Mouse (Mus musculus) left cerebral cortex, adult 8-10 months (tissue): ENCODE results near the gene 1600002K03Rik. TPM values are rescaled to one million over a fixed set of nuclear protein-coding genes. Genes with fewer than 3 reads are reported as not detected.
A peak's percentile ranks its signal among the peaks of the same experiment; 100 is the strongest.
"Not testable (repeated sequence)": the region's sequence is repeated elsewhere in the genome, so short reads cannot be mapped to it uniquely, and the experiment has no call there.

Experiments used
- DNase-seq, 2 experiments: peaks; one replicate each; pipeline ENCODE4 v3.0.0; 2022; ENCODE audit warnings: low spot score in 2 of 2
- total RNA-seq, 4 experiments: library from RNA; stranded (reverse); gene quantifications; 2 replicates each; pipeline ENCODE4 v1.2.4; 2022

The 1600002K03Rik gene
- total RNA-seq, 4 experiments from 2014 or later = 4.1 to 6.0 (median 5.5) TPM

DNA sequence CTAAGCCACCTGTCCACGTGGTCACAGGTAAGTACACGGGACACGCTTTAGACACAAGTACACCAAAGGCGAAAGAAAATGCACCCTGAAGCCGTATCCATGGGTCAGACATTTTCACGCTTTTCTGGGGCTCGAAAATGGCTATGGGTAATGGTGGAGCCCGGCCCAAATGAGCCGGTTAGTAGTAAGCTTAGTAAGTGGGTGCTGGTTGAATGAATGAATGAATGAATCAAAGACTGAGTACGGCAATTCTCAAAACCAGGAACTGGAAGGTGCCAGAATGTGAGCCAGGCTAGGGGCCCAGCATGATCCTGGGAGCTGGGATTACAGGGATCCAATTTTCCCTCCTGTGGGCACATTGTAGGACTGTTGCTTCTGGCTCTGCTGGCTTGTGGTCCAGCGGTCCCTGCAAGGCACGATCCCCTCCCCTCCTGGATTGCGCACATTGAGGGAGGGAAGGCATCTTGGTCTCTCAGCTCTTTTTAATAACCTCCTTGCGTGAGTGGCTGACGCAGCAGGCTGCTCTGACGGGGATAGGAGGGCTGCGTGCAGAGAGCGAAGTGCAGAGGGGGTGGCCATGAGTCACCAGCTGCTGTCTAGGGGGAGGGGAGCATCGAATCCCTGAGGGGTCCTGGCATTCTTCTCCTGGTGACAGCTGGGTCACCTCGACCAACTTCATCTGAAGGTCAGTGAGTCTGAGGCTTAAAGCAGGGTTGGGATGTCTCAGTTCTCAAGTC, 7.2 kb upstream of the 1600002K03Rik start, which contains the start of gene Cirbp:
Cirbp (plus strand) TSS at position 594 of the 737 bp plus-strand sequence.
- DNase-seq = peak in 1 of 2 experiments; percentile 71

DNA sequence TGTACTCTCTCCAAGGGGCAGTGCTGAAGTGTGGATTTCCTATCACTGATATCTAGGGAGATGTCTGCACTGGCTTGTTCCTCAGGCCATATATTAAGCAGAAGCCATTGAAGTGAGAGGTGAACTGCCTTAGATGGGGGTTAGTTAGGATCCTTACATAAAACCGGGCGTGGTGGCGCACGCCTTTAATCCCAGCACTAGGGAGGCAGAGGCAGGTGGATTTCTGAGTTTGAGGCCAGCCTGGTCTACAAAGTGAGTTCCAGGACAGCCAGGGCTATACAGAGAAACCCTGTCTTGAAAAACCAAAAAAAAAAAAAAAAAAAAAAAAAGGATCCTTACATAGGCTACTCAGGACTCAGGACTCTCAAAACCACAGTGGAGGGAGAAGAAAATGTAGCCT, 6.6 kb upstream of the 1600002K03Rik start:
- not testable (repeated sequence) for DNase-seq

DNA sequence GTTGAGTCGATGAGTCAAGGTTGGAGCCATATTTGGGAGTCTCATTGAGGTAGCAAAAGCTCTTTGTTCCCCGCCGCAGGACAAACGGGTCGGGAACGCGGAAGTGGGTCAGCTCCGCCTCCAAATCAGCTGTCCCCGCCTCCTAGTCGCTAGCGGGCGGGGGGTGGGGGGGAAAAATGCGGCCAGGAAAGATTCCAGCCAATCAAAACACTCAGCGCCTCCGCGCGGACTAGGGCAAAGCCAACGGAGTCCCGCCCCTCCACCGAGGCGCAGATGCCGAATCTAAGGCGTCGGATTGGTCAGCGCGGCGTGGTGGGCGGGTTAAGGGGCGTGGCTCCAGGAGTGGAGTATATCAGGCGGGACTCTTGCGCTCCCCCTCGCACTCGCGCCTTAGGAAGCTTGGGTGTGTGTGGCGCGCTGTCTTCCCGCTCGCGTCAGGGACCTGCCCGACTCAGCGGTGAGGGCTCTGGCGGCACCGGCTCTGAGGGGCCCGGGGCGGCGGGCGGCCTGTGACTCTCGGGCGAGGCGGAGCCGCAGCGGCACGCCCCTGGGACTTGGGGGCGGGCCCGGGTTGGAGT, 5.2 kb upstream of the 1600002K03Rik start:
- DNase-seq = peak; percentile 97 to 98

DNA sequence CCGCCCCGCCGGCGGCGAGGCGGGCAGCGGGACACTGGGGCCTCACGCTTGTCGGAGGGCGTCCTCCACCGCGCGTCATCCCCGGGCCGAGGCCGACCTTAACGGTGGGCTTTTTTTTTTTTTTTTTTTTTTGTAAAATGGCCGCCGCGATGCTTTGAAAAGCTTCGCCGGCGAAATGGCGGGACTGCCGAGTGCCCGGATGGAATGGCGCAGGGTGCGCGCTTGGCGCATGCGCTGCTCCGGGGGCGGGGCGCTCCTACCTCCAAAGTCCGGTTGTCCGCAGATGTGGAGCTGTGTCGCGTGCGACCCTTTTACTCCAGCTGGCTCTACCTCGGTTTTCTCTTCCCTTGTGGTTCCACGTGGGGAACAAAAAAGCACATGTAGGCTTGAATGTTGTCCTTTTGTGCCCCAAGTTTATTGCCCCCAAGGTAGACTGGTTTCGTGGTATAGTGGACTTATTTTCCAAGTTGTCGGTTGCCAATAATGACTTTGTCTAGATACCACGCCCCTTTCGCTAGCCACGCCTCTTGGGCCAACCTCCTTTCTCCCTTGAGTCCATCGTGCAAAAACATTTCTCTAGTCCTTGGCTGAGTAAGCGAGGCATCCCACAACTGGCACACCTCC, 4.6 kb upstream of the 1600002K03Rik start:
- DNase-seq = peak; percentile 90 to 91

DNA sequence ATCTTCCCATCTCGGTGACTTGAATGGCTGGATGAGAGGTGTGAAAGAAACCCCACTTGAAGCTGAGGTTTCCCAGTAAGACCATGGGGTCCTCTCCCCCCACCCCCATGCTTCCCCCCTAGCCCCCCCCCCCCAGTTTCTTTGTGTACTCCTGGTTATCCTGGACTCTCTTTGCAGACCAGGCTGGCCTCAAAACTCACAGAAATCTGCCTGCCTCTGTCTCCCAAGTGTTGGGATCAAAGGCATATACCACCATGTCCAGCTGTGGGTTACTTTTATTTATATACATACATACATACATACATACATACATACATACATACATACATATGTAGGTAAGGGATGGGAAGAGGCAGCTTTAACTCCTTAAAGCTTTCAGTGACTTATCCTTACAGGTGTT, 3.7 kb upstream of the 1600002K03Rik start:
- DNase-seq = no peak

DNA sequence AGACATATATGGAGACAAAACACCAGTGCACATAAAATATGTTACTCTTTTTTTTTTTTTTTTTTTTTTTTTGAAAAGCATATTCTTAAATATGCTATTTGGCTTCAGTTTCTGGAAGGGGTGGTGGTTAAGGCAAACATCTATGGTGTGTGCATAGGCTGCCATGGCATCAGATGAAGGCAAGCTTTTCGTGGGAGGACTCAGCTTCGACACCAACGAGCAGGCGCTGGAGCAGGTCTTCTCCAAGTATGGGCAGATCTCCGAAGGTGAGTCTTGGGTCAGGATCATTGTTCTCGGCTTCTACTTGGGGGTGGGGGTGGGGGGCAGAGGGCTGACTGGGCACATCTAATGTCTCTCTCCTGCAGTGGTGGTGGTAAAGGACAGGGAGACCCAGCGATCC, 3.1 kb upstream of the 1600002K03Rik start:
- DNase-seq = no peak

DNA sequence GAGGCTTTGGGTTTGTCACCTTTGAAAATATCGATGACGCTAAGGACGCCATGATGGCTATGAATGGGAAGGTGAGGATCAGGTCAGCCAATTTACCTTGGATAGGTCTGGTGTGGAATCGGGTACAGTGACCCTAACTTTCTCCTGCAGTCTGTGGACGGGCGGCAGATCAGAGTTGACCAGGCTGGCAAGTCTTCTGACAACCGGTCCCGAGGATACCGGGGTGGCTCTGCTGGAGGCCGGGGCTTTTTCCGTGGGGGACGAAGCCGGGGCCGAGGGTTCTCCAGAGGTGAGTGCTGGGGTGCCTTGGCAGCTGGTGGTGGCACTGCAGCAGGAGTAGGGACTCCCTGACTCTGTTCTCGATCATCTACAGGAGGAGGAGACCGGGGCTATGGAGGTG, 2.7 kb upstream of the 1600002K03Rik start:
- DNase-seq = no peak

DNA sequence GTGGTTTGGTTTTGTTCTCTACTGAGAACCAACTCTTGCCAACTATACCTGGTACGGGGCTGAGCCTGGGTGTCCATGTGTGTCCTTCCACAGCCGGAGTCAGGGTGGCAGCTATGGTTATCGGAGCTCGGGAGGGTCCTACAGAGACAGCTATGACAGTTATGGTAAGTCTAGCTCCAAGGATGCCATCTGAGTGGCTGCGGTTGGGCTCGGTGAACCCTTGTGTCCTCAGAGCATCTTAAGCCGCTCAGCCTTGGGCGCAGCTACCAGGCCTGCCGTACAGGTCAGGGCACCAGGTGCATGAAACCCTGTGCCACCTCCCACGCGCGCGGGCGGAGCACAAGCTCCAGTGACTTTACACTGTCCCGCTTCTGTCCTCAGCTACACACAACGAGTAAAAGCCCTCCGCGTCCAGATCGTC, 2.1 kb upstream of the 1600002K03Rik start:
- no peak for DNase-seq

DNA sequence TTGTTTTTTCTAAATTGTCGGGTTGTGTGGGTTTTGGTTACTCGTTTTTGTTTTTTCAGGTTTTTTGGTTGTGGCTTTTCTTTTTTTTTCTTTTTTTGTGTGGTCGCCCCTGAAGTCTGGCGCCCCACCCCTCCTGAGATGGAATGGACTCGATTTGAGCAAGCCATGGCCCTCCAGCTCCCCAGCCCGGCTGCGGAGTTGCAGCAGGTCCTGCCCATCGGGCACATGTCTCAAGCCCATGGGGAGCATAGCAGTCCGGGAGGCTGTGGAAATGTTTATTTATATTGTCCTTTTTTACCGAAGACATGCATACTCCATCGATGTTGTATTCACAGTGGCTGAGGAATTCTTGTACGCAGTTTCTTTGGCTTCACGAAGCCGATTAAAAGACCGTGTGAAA, 1.5 kb upstream of the 1600002K03Rik start:
- no peak for DNase-seq

DNA sequence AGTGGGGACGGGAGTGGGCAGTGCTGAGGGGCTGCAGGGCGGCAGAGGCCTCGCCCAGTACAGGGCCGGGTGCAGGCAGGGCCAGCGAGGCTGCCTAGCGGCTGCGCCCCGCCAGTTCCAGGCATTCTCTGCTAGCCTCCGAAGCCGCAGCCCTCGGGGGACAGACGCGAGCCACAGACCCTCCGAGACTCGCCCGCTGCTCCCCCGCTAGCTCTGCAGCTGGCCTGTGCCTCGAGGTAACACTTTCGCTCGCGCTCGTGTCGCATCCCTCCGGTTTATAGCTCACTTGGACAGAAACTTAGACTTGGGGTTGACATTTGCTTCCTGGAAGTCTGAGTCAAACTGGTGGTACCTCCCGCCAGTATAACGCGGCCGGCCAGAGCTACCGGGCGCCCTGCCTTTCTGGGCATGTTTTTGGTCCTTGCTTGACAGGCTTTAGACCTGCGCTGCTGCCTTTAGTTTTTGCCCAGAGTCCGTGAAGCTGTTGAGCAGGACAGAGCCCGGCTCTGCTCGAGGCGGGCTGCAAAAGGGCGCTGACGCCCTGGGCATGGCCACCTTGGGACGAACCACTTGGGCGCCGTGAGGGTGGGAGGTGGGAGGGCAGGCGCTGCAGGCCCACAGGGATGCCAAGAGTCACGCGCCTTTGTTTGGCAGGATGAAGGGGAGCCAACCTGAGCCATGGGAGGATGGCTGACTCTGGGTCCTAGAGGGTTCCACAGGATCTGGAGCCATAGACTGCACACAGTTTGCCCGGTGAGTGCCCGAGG, 801 bp upstream of the 1600002K03Rik start:
- no peak for DNase-seq

DNA sequence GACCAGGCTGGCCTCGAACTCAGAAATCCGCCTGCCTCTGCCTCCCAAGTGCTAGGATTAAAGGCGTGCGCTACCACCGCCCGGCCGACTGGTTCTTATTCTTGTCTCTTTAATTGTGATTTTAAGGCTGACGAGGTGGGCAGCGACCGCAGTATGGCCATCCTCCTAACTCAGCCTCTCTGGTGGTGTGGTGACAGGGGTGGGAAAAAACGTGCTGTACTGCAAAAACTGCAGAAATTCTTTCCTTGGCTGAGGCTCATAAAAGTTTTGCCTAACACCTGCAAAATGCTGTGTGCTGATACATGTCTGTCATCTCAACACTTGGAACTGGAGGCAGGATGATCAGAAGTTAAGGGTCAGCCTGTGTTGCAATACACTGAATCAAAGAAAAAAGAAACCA, 614 bp downstream of the 1600002K03Rik start:
- no peak for DNase-seq

DNA sequence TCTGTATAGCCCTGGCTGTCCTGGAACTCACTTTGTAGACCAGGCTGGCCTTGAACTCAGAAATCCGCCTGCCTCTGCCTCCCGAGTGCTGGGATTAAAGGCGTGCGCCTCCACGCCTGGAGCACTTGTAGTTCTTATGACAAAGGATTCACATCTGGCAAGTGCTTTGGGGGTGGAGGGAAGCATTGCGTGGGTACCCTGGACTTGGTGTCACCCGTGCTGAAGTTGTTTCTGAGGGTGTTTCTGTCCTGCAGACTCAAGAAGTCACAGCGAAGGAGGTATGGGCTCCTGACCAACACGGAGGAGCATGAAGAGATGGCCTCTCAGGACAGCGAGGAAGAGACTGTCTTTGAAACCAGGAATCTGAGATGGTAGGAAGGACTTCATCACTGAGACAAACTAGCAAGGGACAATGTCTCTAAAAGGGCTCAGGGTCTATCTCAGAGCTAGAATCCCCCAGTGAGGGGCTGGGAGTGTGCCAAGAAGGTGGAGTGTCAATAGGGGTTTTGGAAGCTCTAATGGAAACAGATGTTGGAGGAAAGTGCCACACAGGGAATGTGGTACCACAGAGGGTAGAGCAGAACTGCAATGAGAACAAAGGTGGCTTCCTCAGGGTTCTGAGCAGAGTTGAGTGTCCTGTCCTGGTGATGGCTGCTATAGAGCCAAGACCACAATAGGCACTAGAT, 1.4 kb downstream of the 1600002K03Rik start:
- DNase-seq = no peak

DNA sequence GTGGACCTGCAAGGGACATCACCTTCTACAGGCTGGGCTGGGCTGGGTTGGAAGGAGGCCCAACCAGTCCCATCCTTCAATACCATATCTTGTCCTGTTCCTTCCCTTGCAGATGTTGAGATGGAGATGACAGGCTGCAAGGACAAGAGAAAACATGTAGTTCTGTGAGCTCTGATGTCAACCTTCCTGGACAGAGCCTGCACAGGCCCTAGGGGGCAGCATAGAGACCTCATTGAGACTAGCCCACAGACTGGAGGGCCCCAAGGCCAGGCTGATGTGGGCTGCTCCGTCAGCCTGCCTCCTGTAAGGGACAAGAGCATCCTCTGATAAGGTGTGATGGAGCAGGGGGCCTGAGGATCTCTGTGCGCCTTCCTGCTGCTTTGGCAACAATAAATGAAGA, 2.0 kb downstream of the 1600002K03Rik start:
- DNase-seq = no peak

DNA sequence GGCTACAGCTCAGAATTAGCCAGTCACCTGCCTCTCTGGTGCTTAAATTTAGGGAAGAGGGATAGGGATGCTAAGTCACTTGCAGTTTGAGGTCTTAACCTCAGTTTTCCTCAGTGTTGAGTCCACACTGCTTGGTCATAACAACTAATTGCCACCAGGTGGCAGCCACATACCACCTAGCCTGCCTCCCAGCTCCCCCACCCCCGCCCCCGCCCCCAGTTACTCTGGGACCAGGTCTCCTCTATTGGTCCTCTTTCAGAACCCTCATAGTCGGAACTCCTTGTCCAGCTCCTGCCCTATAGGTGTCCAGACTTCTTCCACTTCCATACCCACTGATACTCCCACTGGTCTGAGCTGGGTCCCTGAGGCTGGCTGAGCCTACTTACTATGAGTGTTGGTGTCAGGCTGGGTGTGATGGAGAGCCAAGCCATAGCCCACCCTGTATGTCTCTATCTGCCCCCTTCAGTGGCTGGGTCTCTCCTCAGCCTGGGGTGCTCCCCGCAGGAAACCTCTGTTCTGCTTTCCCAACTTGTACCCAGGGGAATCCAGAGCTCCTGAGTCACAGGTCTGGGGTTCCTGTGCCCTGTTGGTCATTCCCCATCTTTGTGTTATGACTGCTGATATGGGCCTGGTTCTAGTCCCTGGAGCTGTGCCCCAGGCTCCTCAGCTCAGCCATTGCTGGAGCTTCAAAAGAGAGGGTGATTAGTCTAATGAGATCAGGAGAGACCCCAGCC, 3.0 kb downstream of the 1600002K03Rik start:
- DNase-seq = no peak

DNA sequence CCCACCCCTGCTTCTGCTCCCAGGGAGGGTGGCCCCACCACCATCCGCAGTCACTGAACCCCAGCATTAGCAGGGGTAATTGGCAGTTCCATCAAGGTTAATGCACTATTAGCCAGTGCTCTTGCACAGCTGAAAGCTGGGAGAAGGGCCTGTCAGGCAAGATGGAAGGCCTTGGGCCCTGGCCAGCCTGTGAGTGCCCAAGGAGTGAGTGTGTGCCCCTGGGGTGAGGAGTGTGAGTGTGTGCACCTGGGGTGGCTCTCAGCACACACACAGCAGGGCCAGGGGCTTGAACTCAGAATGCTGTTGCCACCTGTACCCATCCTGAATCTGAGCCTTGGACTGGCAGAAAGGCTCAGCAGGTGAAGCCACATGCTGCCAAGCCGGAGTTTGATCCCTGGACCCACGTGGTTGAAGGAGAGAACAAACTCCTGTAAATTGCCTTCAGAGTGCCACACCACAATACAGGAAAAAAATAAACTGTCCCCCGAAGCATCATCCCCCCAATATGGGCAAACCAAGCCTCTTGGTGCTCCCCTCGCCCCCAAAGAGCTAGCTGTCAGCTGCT, 3.6 kb downstream of the 1600002K03Rik start:
- no peak for DNase-seq

DNA sequence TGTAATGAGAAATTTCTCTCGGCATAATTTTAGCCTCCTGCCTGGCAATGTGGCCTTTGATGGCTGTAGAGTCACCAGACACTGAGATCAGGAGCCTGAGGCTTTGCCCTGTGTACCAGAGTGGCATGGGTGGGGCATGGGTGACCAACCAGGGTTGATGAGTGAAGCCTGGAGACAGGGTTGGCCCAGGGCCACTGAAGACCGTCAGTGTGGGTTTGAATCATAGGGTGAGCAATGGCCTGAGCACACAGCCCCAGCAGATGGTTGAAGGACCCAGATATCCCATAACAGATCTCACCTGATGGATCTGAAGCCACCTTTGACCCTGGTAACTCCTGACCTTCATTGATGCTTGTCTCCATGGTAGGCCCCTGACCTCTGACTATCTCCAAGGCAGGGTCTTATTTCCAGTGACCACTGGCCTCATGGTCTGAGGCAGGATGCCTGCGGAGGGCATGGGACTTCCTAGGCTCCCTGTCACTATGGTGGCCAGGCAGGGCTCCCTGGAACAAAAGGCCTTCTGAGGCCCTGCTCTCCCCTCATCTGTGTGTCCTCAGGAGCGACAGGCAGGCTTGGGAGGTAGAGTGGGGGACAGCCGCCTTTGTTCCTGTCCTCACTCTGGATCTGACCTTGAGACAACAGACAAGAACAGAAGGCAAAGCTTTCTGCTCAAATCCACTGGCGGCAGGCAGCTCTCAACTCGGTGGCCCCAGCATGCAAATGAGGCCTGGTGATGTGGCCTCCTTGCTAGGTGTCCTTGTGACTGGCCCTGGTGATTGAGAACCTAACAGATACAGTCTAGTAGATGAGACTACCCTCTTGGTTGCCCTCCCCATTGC, 4.9 kb downstream of the 1600002K03Rik start:
- no peak for DNase-seq

DNA sequence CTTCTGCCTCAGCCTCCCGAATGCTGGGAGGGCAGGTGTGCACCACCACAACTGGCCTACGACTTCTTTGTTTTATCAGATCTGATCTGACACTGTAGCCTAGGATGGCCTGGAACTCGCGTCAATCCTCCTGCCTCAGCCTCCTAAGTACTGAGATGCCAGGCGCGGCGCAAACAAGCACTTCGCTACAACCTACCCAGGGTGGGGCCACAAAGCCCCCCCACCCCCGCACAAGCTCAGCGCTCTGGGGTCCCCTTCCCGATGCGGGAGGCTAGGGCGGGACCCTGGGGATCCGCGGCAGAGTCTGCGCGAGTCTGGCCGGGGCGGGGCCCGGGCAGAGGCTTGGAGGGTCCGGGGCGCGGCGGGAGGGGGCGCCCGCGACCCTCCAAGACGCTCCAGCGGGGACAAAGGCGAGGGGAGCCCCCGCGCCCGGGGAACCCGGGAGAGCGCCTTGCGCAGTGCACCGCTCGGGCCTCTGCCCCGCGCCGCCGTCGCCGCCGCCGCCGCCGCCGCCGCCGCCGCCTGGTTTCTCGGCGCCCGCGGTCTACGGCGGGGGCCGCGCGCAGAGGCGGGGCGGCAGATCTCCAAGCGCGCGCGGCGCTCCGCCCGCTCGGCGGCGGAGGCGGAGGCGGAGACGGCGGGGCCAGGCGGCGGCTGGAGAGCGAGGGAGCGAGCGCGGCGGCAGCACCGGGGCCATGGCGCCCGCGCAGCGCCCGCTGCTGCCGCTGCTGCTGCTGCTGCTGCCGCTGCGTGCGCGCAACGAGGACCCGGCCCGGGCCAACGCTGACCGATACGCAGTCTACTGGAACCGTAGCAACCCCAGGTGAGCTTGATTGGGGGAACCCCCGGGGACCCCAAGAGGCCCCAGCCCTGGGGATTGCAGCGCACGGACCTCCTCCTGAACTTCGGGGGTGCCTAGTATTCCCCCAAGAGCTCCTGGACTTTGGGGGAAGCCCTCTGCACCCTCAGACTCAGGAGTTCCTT, 6.6 kb downstream of the 1600002K03Rik start, which contains the start of gene Efna2:
Efna2 (plus strand) TSS at position 415 of the 984 bp plus-strand sequence.
- DNase-seq = no peak

DNA sequence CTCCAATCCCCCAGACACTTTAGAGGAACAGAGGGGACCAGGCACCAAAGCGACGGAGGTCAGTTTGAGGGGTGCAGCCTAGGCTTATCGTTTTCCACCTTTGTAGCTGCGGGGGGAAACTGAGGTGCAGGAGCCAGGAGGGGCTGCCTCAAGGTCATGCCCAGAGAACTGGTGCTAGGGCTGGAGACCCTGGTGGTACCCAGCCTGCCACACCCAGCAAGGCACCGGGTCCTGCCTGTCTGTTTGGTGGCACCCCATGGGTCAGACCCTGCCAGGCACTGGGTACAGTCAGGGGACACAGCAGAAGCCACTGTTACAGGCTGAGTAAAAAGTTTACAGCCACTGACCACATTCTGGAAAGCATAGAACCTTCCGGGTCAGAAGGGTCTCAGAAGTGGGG, 7.5 kb downstream of the 1600002K03Rik start:
- no peak for DNase-seq
